Mouse (Mus musculus): Measurements from ENCODE around the gene Rnf130. TPM values are rescaled to one million over a fixed set of nuclear protein-coding genes. Genes with fewer than 3 reads are reported as not detected.
A peak's percentile ranks its signal among the peaks of the same experiment; 100 is the strongest.

Gene Rnf130
- polyA plus RNA-seq, 1 experiment from 2014 or later = 52.6 TPM

DNA sequence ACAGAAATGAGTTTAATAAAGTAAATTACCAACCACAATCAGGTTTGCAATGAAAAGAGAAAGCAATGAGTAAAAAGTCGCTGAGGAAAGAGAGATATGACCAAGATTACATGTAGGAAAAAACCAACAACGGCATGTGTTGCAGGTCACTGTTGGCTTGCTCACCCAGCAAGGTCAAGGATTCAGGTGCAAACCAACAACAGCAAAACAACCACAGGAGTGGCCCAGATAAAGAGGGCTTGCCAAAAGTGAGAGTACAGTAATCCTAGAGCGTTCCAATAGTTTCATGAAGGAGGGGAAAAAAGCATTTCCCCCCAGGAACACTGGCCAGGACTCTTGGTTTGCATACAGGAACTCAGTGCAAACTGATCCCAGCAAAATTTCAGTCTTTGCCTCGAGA, 28.7 kb upstream of the Rnf130 start:
- DNase-seq (ENCODE audit: low spot score) = no peak
- Histone ChIP-seq H3K36me3 (ENCODE audit: control insufficient read depth, insufficient read depth, low read length) (no peaks in the 10 kb centered on the region), H3K9me3 (ENCODE audit: control insufficient read depth, low read length) (no peaks in the 10 kb centered on the region), H3K27ac (replicated peaks) (no peak overlapping the region), H3K4me3 (ENCODE audit: low read depth, low read length) (no peak overlapping the region), H3K9ac (ENCODE audit: low read length) (no peak overlapping the region), H3K27me3 (ENCODE audit: control insufficient read depth, insufficient read depth, low read length) (no peaks in the 10 kb centered on the region), H3K4me1 (replicated peaks; ENCODE audit: control insufficient read depth, insufficient read depth) (no peaks in the 10 kb centered on the region), H3K4me2 (replicated peaks; ENCODE audit: low read depth) (no peak overlapping the region)
- 60% methylated on average over 4 of the region's 4 CpGs for WGBS
- TF ChIP-seq EP300 (optimal IDR thresholded peaks at IDR 0.05) = no peak
- TF ChIP-seq CTCF (IDR thresholded peaks at IDR 0.05; ENCODE audit: low read depth) = no peak
- ATAC-seq (ENCODE audit: low FRiP score, low TSS enrichment) = no peak

DNA sequence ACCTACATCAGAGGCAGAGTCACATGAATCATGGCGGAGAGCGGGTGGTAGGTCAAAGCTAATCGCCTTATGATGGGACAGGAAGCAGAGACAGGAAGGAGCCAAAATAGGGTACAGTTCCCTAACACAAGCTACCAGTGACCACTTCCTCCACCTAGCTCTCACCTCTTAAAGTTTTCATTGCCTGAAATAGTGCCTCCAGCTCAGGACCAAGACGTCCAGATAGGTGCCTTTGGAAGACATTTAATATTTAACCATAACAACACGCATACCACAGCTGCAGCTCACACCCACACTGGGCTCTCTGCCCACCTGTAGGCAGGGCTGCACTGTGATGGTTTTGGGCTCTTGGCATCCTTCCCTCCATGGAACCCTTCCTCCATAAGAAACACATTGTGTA, 27.8 kb upstream of the Rnf130 start:
- DNase-seq (ENCODE audit: low spot score) = peak; percentile 31
- Histone ChIP-seq H3K4me3 (ENCODE audit: low read depth, low read length) (no peak overlapping the region), H3K4me2 (replicated peaks; ENCODE audit: low read depth) (no peak overlapping the region), H3K27me3 (ENCODE audit: control insufficient read depth, insufficient read depth, low read length) (no peaks in the 10 kb centered on the region), H3K4me1 (replicated peaks; ENCODE audit: control insufficient read depth, insufficient read depth) (no peaks in the 10 kb centered on the region), H3K9ac (ENCODE audit: low read length) (no peak overlapping the region), H3K36me3 (ENCODE audit: control insufficient read depth, insufficient read depth, low read length) (no peaks in the 10 kb centered on the region), H3K9me3 (ENCODE audit: control insufficient read depth, low read length) (no peaks in the 10 kb centered on the region), H3K27ac (replicated peaks) (no peak overlapping the region)
- TF ChIP-seq CTCF (IDR thresholded peaks at IDR 0.05; ENCODE audit: low read depth) (no peak), EP300 (optimal IDR thresholded peaks at IDR 0.05) (no peak)
- 53% methylated on average over 5 of the region's 5 CpGs for WGBS
- ATAC-seq (ENCODE audit: low FRiP score, low TSS enrichment) = no peak

- TF ChIP-seq EP300 (optimal IDR thresholded peaks at IDR 0.05) (no peak), CTCF (IDR thresholded peaks at IDR 0.05; ENCODE audit: low read depth) (no peak)
- 69% methylated on average over 4 of the region's 4 CpGs for WGBS
- Histone ChIP-seq H3K4me2 (replicated peaks; ENCODE audit: low read depth) (no peak overlapping the region), H3K27ac (replicated peaks) (no peak overlapping the region), H3K4me1 (replicated peaks; ENCODE audit: control insufficient read depth, insufficient read depth) (no peaks in the 10 kb centered on the region), H3K9ac (ENCODE audit: low read length) (no peak overlapping the region), H3K36me3 (ENCODE audit: control insufficient read depth, insufficient read depth, low read length) (no peaks in the 10 kb centered on the region), H3K9me3 (ENCODE audit: control insufficient read depth, low read length) (no peaks in the 10 kb centered on the region), H3K4me3 (ENCODE audit: low read depth, low read length) (no peak overlapping the region), H3K27me3 (ENCODE audit: control insufficient read depth, insufficient read depth, low read length) (no peaks in the 10 kb centered on the region)
- DNase-seq (ENCODE audit: low spot score) (no peak), ATAC-seq (ENCODE audit: low FRiP score, low TSS enrichment) (no peak)
Observed at GRCm38 (mm10) chr11:50002853-50003252, 22.3 kb upstream of the Rnf130 start.

- H3K27me3 ChIP-seq (ENCODE audit: control insufficient read depth, insufficient read depth, low read length) = no peaks in the 10 kb centered on the region
- H3K4me3 ChIP-seq (ENCODE audit: low read depth, low read length) = no peak overlapping the region
- ATAC-seq (ENCODE audit: low FRiP score, low TSS enrichment) (no peak), DNase-seq (ENCODE audit: low spot score) (no peak)
- no peak overlapping the region for H3K9ac ChIP-seq (ENCODE audit: low read length)
- no peak for TF ChIP-seq EP300 (optimal IDR thresholded peaks at IDR 0.05)
- no peak for TF ChIP-seq CTCF (IDR thresholded peaks at IDR 0.05; ENCODE audit: low read depth)
- H3K27ac ChIP-seq (replicated peaks) = no peak overlapping the region
- 73% methylated on average over 10 of the region's 10 CpGs for WGBS
- no peak overlapping the region for H3K4me2 ChIP-seq (replicated peaks; ENCODE audit: low read depth)
- H3K36me3 ChIP-seq (ENCODE audit: control insufficient read depth, insufficient read depth, low read length) = no peaks in the 10 kb centered on the region
- no peaks in the 10 kb centered on the region for H3K4me1 ChIP-seq (replicated peaks; ENCODE audit: control insufficient read depth, insufficient read depth)
- H3K9me3 ChIP-seq (ENCODE audit: control insufficient read depth, low read length) = no peaks in the 10 kb centered on the region
Observed at GRCm38 (mm10) chr11:50007776-50008175, 17.4 kb upstream of the Rnf130 start.

DNA sequence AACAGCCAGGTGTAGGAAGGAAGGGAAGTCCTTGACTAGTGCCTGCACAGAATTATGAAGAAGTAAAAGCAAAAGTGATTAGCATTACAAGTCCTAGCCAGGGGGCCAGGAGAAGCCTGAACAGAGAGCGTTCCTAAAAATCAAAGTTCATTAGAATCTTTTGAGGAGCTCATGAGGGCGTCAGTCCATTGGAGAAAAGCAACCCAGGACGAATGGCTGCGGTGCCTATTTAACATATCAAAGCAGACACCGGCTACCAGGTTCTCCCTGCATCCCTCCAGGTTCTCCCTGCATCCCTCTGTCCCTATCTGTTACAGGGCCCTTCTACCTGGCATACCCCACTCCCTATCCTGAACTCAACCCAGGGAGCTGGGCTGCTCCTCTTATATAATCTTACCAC, 16.9 kb upstream of the Rnf130 start:
- TF ChIP-seq EP300 (optimal IDR thresholded peaks at IDR 0.05) = no peak
- TF ChIP-seq CTCF (IDR thresholded peaks at IDR 0.05; ENCODE audit: low read depth) = no peak
- H3K27me3 ChIP-seq (ENCODE audit: control insufficient read depth, insufficient read depth, low read length) = no peaks in the 10 kb centered on the region
- DNase-seq (ENCODE audit: low spot score) = no peak
- WGBS = 47% methylated on average over 5 of the region's 5 CpGs
- H3K4me1 ChIP-seq (replicated peaks; ENCODE audit: control insufficient read depth, insufficient read depth) = no peaks in the 10 kb centered on the region
- no peaks in the 10 kb centered on the region for H3K9me3 ChIP-seq (ENCODE audit: control insufficient read depth, low read length)
- no peak overlapping the region for H3K4me3 ChIP-seq (ENCODE audit: low read depth, low read length)
- H3K9ac ChIP-seq (ENCODE audit: low read length) = no peak overlapping the region
- no peaks in the 10 kb centered on the region for H3K36me3 ChIP-seq (ENCODE audit: control insufficient read depth, insufficient read depth, low read length)
- ATAC-seq (ENCODE audit: low FRiP score, low TSS enrichment) = no peak
- H3K4me2 ChIP-seq (replicated peaks; ENCODE audit: low read depth) = no peak overlapping the region
- H3K27ac ChIP-seq (replicated peaks) = no peak overlapping the region

DNA sequence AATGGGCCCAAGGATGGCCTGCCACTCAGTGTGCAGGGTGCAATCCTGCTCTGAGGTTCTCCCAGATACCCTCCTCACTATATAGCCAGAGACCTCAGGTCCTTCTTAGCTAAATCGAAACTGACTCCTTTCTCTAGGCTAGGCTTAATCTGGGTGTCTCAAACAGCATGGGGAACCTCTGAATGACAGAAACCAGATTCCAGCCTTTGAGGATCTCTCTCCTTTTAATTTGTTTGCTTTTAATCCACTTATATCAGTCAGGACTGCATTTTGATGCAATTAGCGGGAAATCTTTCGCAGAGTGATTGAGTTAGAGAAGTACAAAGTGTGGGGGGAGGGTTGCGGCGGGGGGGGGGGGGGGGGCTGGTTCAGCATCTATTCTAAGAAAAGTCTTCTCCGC, 12.1 kb upstream of the Rnf130 start:
- 74% methylated on average over 5 of the region's 6 CpGs for WGBS
- no peak for DNase-seq (ENCODE audit: low spot score)
- Histone ChIP-seq H3K4me2 (replicated peaks; ENCODE audit: low read depth) (no peak overlapping the region), H3K27ac (replicated peaks) (no peak overlapping the region), H3K4me3 (ENCODE audit: low read depth, low read length) (no peak overlapping the region), H3K4me1 (replicated peaks; ENCODE audit: control insufficient read depth, insufficient read depth) (no peaks in the 10 kb centered on the region), H3K9ac (ENCODE audit: low read length) (no peak overlapping the region), H3K9me3 (ENCODE audit: control insufficient read depth, low read length) (no peaks in the 10 kb centered on the region), H3K27me3 (ENCODE audit: control insufficient read depth, insufficient read depth, low read length) (no peaks in the 10 kb centered on the region), H3K36me3 (ENCODE audit: control insufficient read depth, insufficient read depth, low read length) (no peaks in the 10 kb centered on the region)
- TF ChIP-seq EP300 (optimal IDR thresholded peaks at IDR 0.05) (no peak), CTCF (IDR thresholded peaks at IDR 0.05; ENCODE audit: low read depth) (no peak)
- ATAC-seq (ENCODE audit: low FRiP score, low TSS enrichment) = no peak

Data from stomach, postnatal 0 days (tissue).